ENCODE assay signal across 9 mouse cellular contexts in the genomic region with DNA sequence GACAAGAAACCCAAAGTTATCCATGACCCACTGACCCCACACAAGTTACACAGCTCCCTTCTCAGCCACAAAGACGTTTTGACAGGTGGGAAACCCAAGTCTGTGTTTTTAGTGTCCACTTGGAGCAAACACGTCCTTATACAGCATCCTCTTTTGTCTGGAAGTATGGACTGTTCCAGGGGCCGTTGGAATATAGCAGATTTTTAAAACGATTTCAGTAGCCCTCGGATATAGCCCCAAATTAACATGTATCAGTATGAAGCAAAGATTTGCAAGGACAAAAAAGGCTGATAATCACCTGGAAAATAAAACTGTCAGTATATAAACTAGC. TPM values are rescaled to one million over a fixed set of nuclear protein-coding genes. Genes with fewer than 3 reads are reported as not detected.
A peak's percentile ranks its signal among the peaks of the same experiment; 100 is the strongest.
DNase-seq lines count a peak whose midpoint lies in the region; ATAC-seq and TF ChIP-seq lines count a peak whose summit lies in the region.
"Had no signal": no experiment of that assay in that cellular context is flagged by ENCODE, and none has a peak within 500 bp of the region (broad histone marks: within the 10 kb centered on the region; RNA-seq: fewer than 3 reads in every experiment).

No protein-coding gene starts in this region.

- no peaks in the 10 kb centered on the region for H3K36me3 ChIP-seq in lung, postnatal 0 days (ENCODE audit: insufficient read depth, low read length)
- peaks cover 5% of the 10 kb centered on the region; the same call in 1 of the 2 replicates for H3K36me3 ChIP-seq in limb, embryonic 14.5 days (ENCODE audit: control insufficient read depth, insufficient read depth, low read length)
- no peaks in the 10 kb centered on the region for H3K36me3 ChIP-seq in stomach, embryonic 16.5 days (ENCODE audit: control insufficient read depth, insufficient read depth, low read length)

- H3K27ac ChIP-seq in lung, postnatal 0 days (ENCODE audit: low read length), result no peak overlapping the region
- H3K27ac ChIP-seq in limb, embryonic 14.5 days (replicated peaks; ENCODE audit: low read depth, low read length), result no peak overlapping the region
- H3K27ac ChIP-seq in stomach, embryonic 16.5 days (ENCODE audit: low read length), result no peak overlapping the region

- DNase-seq in cerebellum, adult 11 months, result no peak
- no peak for DNase-seq in lung, postnatal 0 days (ENCODE audit: low spot score)
- DNase-seq in lung, adult 18-20 months, result no peak
- DNase-seq in limb, embryonic 14.5 days (ENCODE audit: low spot score), result no peak
- DNase-seq in left cerebral cortex, adult 8-10 months (ENCODE audit: low spot score in 2 of 2), result no peak
- no peak for DNase-seq in cerebellum, postnatal 36 days

- no peak for TF ChIP-seq CTCF in lung, postnatal 0 days (IDR thresholded peaks at IDR 0.05)

- WGBS in lung, postnatal 0 days, result 49% methylated on average over 5 of the region's 5 CpGs
- WGBS in limb, embryonic 14.5 days, result 62% methylated on average over 5 of the region's 5 CpGs
- 57% methylated on average over 5 of the region's 5 CpGs for WGBS in stomach, embryonic 16.5 days

- H3K27me3 ChIP-seq in lung, postnatal 0 days (replicated peaks; ENCODE audit: insufficient read depth, low read length), result no peaks in the 10 kb centered on the region
- no peaks in the 10 kb centered on the region for H3K27me3 ChIP-seq in limb, embryonic 14.5 days (ENCODE audit: control insufficient read depth, insufficient read depth, low read length)
- H3K27me3 ChIP-seq in stomach, embryonic 16.5 days (ENCODE audit: control insufficient read depth, insufficient read depth, low read length), result no peaks in the 10 kb centered on the region

- peak overlapping the region; percentile 84 for H3K4me3 ChIP-seq in lung, postnatal 0 days (ENCODE audit: low read depth, low read length)
- H3K4me3 ChIP-seq in limb, embryonic 14.5 days (replicated peaks; ENCODE audit: low read length), result peak overlapping the region; percentile 80
- peak overlapping the region; percentile 78 for H3K4me3 ChIP-seq in stomach, embryonic 16.5 days (replicated peaks; ENCODE audit: low read length)

- ATAC-seq in cerebellum, adult (ENCODE audit: insufficient number of reproducible peaks, low FRiP score, low TSS enrichment), result peak; percentile 33
- ATAC-seq in lung, postnatal 0 days, result no peak
- no peak; the same call in 1 of the 2 replicates for ATAC-seq in limb, embryonic 14.5 days (ENCODE audit: low FRiP score, low read depth)
- ATAC-seq in stomach, embryonic 16.5 days (ENCODE audit: insufficient read depth, low FRiP score), result no peak

- no peak for TF ChIP-seq EP300 in lung, postnatal 0 days (IDR thresholded peaks at IDR 0.05)

- TF ChIP-seq POLR2A in limb, embryonic 14.5 days (IDR thresholded peaks at IDR 0.05; ENCODE audit: borderline replicate concordance, extremely low read depth, insufficient read depth, insufficient read length), result no peak

- H3K4me1 ChIP-seq in lung, postnatal 0 days (ENCODE audit: insufficient read depth, low read depth, low read length), result peaks cover 7% of the 10 kb centered on the region; the same call in 1 of the 2 replicates
- peaks cover 11% of the 10 kb centered on the region; the same call in 1 of the 2 replicates for H3K4me1 ChIP-seq in limb, embryonic 14.5 days (ENCODE audit: control insufficient read depth, insufficient read depth, low read length)
- peaks cover 11% of the 10 kb centered on the region for H3K4me1 ChIP-seq in stomach, embryonic 16.5 days (ENCODE audit: control insufficient read depth, insufficient read depth, low read length)

- no peak overlapping the region for H3K9ac ChIP-seq in lung, postnatal 0 days (replicated peaks; ENCODE audit: low read depth)
- H3K9ac ChIP-seq in limb, embryonic 14.5 days (ENCODE audit: low read depth, low read length, severe bottlenecking), result no peak overlapping the region
- H3K9ac ChIP-seq in stomach, embryonic 16.5 days (ENCODE audit: low read length), result no peak overlapping the region

- no peak overlapping the region for H3K4me2 ChIP-seq in lung, postnatal 0 days (replicated peaks; ENCODE audit: low read depth, low read length)
- H3K4me2 ChIP-seq in limb, embryonic 14.5 days (replicated peaks; ENCODE audit: low read depth, low read length, severe bottlenecking), result no peak overlapping the region
- peak overlapping the region; percentile 34; the same call in 1 of the 2 replicates for H3K4me2 ChIP-seq in stomach, embryonic 16.5 days (ENCODE audit: low read depth, low read length)

- no peaks in the 10 kb centered on the region for H3K9me3 ChIP-seq in lung, postnatal 0 days (ENCODE audit: low read length)
- H3K9me3 ChIP-seq in limb, embryonic 14.5 days (ENCODE audit: control insufficient read depth, low read length), result no peaks in the 10 kb centered on the region
- H3K9me3 ChIP-seq in stomach, embryonic 16.5 days (replicated peaks; ENCODE audit: control insufficient read depth, low read length), result no peaks in the 10 kb centered on the region

RNA-seq across cellular contexts. Expression of a gene that starts 0.3 kb away (rescaled TPM):
- polyA plus RNA-seq in lung, postnatal 0 days (2015; fragmentation: Nextera tagmentation; extraction: Ambion mirVana), result 35.6 and 36.0 TPM in 2 replicates
- 16.9 and 22.4 TPM in 2 replicates for polyA plus RNA-seq in limb, embryonic 14.5 days (2012; rRNA removed)
- 44.3 and 46.3 TPM in 2 replicates for polyA plus RNA-seq in limb, embryonic 14.5 days (2014; fragmentation: Nextera tagmentation; extraction: Ambion mirVana)
- 41.7 and 42.8 TPM in 2 replicates for polyA plus RNA-seq in stomach, embryonic 16.5 days (2015; fragmentation: Nextera tagmentation; extraction: Ambion mirVana)
- 100 to 1,000 TPM in 3 of 4 experiments, 10 to 100 TPM in 1; 99.0 to 118 (median 107) TPM for total RNA-seq in left cerebral cortex, adult 8-10 months (2022)

RNA-seq across cellular contexts. Expression of a gene that starts 31.3 kb away (rescaled TPM):
- 35.8 and 36.1 TPM in 2 replicates for polyA plus RNA-seq in lung, postnatal 0 days (2015; fragmentation: Nextera tagmentation; extraction: Ambion mirVana)
- 23.7 and 34.3 TPM in 2 replicates for polyA plus RNA-seq in limb, embryonic 14.5 days (2012; rRNA removed)
- polyA plus RNA-seq in limb, embryonic 14.5 days (2014; fragmentation: Nextera tagmentation; extraction: Ambion mirVana), result 59.0 and 59.9 TPM in 2 replicates
- polyA plus RNA-seq in stomach, embryonic 16.5 days (2015; fragmentation: Nextera tagmentation; extraction: Ambion mirVana), result 55.1 and 59.9 TPM in 2 replicates
- 10 to 100 TPM; 46.1 to 56.2 (median 49.9) TPM for total RNA-seq in left cerebral cortex, adult 8-10 months (2022)

RNA-seq across cellular contexts. Expression of a gene that starts 51.4 kb away (rescaled TPM):
- polyA plus RNA-seq in lung, postnatal 0 days (2015; fragmentation: Nextera tagmentation; extraction: Ambion mirVana), result 0.07 TPM in 1 of 2 replicates, not detected in the other
- 0.09 and 0.10 TPM in 2 replicates for polyA plus RNA-seq in limb, embryonic 14.5 days (2012; rRNA removed)
- polyA plus RNA-seq in limb, embryonic 14.5 days (2014; fragmentation: Nextera tagmentation; extraction: Ambion mirVana), result 0.17 and 0.41 TPM in 2 replicates
- 0.13 TPM in 1 of 2 replicates, not detected in the other for polyA plus RNA-seq in stomach, embryonic 16.5 days (2015; fragmentation: Nextera tagmentation; extraction: Ambion mirVana)
- not detected for total RNA-seq in left cerebral cortex, adult 8-10 months (2022)
- total RNA-seq: gastrocnemius, adult 18-20 months had no signal
